Mouse (Mus musculus): ENCODE results near the gene Rxfp2. TPM values are rescaled to one million over a fixed set of nuclear protein-coding genes. Genes with fewer than 3 reads are reported as not detected.

Gene Rxfp2
- not detected for total RNA-seq (2023)

DNA sequence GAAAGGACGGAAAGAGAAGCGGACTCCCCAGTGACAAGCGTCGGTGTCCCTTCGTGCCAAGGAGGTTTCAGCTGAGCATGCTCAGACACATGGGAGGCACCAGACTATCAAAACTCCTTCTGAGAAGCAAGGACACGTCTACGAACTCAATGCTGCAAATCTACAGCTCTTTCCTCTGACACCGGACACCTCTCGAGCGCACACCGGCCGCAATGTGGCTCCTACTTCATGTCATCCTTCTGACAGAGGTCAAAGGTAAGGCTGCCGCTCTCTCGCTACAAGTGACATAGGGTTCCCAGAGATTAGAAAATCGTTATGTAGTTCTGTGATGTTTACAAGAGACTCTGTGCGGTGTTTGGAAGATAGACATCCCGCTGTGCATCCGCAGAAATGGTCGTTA lies at the start of gene Rxfp2:
Gene Rxfp2, plus strand, starts transcription at position 20 of the 400 bp plus-strand sequence.

GRCm38 (mm10) chr5:150118455-150119241 lies 100.2 kb downstream of the Rxfp2 start, which contains the start of gene Fry:
Gene Fry, plus strand, starts transcription at chr5:150118645.

Other genes with a start within 250 kb of the Rxfp2 start
- gene Fry, start 100.0 kb downstream of the Rxfp2 start, total RNA-seq (2023): 64.7 TPM